Mouse (Mus musculus) testis, adult 2 months (tissue): ENCODE data around the gene Cep55.

Experiments used
- CTCF ChIP-seq: fragments of 200-500 bp; IDR thresholded peaks from 2 replicates; pipeline ENCODE4 v1.5.1; 2012; ENCODE audit warnings: low read depth, mild to moderate bottlenecking, inconsistent platforms, low read length, moderate library complexity; ENCODE audit not compliant: control insufficient read depth, insufficient read depth, insufficient replicate concordance
- POLR2A ChIP-seq: fragments of 200-500 bp; IDR thresholded peaks from 2 replicates; pipeline ENCODE4 v1.6.1; 2012; ENCODE audit warnings: low read depth, mild to moderate bottlenecking, inconsistent platforms, low read length, moderate library complexity; ENCODE audit not compliant: control insufficient read depth

DNA sequence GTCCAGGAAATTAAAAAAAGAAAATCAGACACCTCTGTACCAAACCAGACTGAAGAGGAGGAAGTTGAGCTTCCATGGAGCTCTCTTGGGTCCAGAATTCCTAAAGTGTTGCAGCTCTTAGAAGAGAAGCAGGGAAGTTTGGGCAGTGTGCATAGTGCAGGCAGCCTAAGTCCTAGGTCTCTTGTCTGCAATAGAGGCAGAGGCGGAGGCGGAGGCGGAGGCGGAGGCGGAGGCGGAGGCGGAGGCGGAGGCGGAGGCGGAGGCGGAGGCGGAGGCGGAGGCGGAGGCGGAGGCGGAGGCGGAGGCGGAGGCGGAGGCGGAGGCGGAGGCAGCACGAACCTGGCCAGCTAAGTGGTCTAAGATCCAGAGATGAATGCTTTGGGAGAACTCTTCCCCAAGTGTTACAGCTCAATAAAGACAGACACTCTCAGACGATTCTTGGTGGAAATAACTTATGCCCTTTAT lies 24.1 kb upstream of the Cep55 start:
- no peak for TF ChIP-seq CTCF
- no peak for TF ChIP-seq POLR2A
